Mouse (Mus musculus) bone marrow, adult 2 months (tissue): Measurements from ENCODE around the gene Rin1.

ENCODE experiments used
- CTCF ChIP-seq: fragments of 200-500 bp; IDR thresholded peaks from 2 replicates; pipeline ENCODE4 v1.5.1; 2011; ENCODE audit warnings: low read length, control low read depth; ENCODE audit not compliant: control insufficient read depth, insufficient read depth
- POLR2A ChIP-seq: fragments of 200-500 bp; IDR thresholded peaks from 2 replicates; pipeline ENCODE4 v1.6.1; 2011; ENCODE audit warnings: low read depth, mild to moderate bottlenecking, control low read depth, low read length, borderline replicate concordance; ENCODE audit not compliant: control insufficient read depth

GRCm38 (mm10) chr19:5068570-5069234 lies 18.4 kb downstream of the Rin1 start:
- TF ChIP-seq POLR2A (no peak), CTCF (no peak)
